Mouse (Mus musculus) adrenal gland, postnatal 36 days (tissue): Measurements from ENCODE around the gene Abcg1. TPM values are rescaled to one million over a fixed set of nuclear protein-coding genes. Genes with fewer than 3 reads are reported as not detected.
A peak's percentile ranks its signal among the peaks of the same experiment; 100 is the strongest.

Experiments
- DNase-seq, 2 experiments: peaks; one replicate each; pipeline ENCODE4 v3.0.0; 2021; ENCODE audit warnings: mixed read lengths in 1 of 2
- long read RNA-seq, 2 experiments: library from polyadenylated mRNA; stranded (forward); transcript quantifications; one replicate each; pipeline ENCODE4 v2.0.0; 2021; ENCODE audit warnings: borderline sequencing depth in 2 of 2
- total RNA-seq, 2 experiments: library from RNA; stranded (reverse); gene quantifications; 2 replicates each; pipeline ENCODE4 v1.2.3; 2021

The Abcg1 gene
- 10 to 100 TPM; 10.0 to 12.7 TPM for total RNA-seq
- long read RNA-seq, experiment 1, full-length matches to known transcripts: 2 of 4 reads
- long read RNA-seq, experiment 1, partial matches to known transcripts: 2 of 4 reads
- long read RNA-seq, experiment 1, other reads (novel, unspliced or antisense): 0 of 4 reads
- long read RNA-seq, experiment 2, full-length matches to known transcripts: 1 of 4 reads
- long read RNA-seq, experiment 2, partial matches to known transcripts: 1 of 4 reads
- long read RNA-seq, experiment 2, other reads (novel, unspliced or antisense): 2 of 4 reads

DNA sequence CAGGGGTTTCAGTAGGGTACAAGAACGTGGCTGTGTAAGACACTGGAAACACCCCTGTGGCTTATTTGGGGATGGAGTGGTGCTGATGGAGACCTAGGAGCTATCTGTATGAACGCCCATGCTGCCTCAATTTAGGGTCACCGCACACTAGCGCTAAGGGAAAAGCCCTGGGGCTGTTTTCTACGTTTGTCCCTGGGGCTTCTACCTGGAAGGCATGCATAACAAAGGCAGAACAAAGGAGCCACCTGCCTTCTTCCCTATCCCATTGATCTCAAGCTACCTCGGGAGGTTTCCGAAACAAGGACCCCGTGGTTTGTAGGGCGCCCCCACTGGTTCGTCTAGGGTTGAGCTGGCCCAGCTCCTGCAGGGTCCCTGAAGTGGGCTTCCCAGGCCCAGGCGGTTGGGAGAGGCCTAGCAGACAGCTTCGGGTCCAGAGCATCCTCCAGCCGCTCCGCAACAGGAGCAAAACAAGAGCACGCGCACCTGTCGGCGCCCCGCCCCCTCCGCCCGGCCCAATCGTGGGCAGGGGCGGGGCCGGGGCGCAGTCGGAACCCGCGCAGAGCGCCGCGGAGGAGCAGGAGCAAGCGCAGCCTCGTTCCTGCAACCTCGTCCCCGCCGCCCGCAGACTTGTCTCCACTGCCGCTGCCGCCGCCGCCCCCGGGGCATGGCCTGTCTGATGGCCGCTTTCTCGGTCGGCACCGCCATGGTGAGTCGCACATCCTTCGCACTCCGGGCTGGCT is at the start of gene Abcg1:
Abcg1 (plus strand) TSS at position 525 of the 740 bp plus-strand sequence.
- peak; percentile 55 to 71 for DNase-seq

DNA sequence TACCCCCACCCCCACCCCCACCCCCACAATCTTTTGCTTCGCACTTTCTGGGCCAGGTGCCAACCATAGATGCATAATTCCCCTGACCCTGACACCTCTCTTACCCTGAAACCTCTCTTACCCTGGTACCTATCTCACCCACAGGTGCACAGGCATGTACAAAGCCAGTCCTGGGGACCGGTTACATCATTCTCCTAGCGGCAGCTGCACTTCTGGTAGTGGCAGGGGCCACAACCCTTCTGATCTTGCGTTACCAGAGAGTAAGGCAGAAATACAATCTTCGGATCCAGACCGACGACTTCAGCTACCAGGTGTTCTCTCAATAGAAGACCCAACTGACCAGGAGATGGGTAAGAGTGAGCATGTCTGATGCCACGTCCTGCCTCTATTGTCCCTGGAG is 49.1 kb upstream of the Abcg1 start:
- no peak for DNase-seq

DNA sequence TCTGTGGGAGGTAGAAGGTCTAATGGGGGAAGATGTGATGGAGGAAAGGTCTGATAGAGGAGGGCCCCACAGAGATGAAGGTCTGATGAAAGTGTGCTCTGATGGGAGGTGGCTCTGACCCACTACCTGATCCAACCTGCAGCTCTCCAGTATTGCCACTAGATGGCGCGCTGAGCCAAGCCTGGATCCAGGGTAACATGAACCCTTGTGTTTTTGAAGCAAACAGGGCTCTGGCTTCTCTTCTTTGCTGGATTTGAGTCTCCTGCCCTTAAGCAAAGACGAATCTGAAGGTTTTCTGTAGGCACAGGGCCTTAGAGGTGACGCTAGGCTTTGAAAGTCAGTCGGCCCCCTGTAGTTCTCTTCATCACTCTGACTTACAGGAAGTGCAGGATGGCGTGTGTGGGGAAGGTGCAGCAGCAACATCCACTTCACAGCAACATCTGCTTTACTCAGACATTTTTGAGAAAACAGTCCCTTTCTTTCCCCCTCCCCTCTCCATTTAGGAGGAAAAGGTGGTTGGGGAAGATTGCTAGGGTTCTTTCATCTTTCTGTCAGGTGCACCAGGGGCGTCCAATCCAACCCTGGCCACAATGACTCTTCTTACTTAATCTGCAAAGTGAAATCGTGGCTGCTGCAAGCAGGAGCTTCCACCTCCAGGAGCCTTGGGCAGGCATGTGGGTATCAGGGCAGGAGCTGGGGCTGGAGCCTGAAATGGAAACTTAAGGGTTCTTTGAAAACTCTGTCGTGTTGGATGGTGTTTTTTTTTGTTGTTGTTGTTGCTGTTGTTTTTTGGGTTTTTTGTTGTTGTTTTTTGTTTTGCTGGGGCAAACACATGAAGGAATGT is 45.7 kb upstream of the Abcg1 start:
- DNase-seq: peak; percentile 25 to 49

DNA sequence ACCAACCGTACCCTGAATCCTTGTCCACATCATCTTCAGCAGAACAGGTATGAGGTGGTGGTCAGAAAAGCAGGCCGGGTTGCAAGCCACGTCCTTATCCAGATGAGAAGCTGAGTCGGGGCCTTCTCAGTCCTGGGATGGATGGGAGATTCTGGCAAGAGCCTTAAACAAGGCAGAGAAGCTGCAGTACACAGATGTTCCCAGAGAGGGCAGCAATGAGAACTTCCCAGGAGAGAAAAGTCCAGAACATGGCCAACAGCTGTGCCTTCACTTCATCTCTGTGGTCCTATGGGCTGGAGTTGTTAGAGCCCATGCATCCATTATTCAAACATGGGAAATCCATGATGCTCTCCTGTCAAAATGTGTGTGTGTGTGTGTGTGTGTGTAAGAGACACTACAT is 39.2 kb upstream of the Abcg1 start:
- DNase-seq: peak; percentile 49 to 59

DNA sequence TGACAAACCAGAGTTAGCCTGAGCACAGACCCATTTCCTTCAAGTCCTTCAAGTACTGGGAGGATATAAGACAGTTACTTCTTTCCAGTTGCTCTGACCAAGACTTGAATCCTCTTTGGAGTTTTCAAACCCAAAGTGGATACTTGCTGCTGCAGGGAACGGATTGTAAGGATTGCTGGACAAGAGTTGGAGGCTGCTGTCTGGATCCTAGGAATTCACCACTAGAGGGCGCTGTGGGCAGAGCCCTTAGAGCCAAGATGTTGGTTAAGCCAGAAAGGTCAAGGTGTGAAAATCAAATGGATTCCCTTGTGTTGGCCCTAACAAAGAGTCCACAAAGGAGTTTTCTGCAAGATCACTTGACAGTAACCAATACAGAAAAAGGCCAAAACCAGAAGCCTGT is 38.0 kb upstream of the Abcg1 start:
- peak; percentile 74 to 76 for DNase-seq

DNA sequence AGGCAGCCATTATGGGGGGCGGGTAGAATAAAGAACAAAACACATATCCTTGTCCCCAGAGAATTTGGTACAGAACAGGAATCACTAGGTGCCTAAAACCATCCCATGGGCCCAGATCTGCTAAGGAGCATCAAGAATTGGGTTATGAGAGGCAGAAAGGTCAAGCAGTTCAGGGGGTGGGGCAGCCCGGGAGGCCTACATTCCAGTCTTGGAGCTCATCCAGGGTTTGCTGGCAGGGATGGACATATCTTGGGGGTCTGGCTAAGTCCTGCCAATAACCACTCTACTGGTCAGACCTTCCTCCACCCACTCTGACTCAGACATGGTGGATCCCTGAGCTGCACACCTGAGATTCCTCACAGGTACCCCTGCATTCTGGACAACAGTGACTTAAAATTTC is 37.4 kb upstream of the Abcg1 start:
- DNase-seq: no peak

DNA sequence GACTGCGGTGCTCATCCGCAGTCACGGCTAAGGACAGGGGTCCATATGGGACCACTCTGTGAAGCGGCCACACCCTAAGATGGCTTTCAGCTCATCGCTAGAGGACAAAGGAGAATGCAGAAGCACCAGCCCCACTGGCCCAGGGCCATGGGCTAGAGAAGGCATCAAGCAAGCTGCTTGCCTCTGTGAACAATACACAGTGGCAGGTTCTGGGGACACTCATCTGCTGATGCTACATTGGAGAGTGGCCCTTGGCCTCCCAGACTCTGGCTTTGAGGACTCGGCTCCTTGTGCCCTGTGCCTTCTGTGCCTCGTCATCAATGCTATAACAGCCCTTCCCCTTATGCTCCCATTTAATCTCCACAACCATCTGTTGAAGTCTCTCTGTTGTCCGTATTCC is 36.2 kb upstream of the Abcg1 start:
- no peak for DNase-seq

DNA sequence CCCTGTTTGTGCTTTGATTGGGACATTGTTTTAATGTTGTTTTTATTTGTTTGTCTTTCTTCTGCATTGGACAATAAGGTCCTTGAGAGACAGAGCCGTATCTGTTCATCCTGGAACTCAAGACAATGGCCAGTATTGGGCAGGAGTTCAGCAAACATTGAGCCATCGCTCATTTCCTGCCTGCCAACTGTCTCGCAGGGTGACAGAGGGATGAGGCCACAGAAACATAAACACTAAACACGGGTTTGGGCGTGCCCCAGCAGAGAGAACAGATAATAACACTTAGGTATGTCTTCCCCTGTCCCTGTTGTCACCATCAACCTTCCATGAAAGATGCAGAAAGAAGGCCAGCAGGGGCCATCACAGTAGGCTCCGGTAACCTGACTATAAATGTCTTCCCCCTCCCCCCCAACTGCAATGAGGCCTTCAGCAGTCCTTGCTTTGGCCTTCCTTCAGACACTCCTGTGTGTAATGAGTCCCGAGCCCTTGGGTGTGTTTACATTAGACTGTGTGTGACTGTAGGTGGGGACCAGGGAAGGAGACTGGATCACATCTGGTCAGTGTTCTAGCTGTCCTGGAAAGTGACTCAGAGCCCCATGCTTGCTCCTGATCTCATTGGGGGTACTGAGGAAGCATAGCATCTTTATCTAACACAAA is 33.2 kb upstream of the Abcg1 start:
- DNase-seq: peak in 1 of 2 experiments; percentile 45

DNA sequence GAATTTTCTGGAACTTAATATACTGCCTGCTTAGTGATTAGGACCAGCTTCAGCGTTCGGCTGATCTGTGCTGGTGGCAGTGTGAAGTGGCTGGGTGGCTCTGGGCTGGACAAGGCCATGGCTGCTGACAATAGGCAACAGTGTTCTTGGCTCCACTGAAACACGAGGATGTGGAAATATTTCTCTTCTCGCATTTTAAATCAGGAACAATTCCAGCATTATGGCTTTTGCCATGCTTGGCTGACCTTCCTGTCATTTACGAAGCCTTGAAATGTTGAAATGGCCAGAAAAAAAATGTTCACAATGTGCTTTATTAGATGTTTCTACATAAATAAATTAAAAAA is 32.7 kb upstream of the Abcg1 start:
- peak in 1 of 2 experiments; percentile 51 for DNase-seq

DNA sequence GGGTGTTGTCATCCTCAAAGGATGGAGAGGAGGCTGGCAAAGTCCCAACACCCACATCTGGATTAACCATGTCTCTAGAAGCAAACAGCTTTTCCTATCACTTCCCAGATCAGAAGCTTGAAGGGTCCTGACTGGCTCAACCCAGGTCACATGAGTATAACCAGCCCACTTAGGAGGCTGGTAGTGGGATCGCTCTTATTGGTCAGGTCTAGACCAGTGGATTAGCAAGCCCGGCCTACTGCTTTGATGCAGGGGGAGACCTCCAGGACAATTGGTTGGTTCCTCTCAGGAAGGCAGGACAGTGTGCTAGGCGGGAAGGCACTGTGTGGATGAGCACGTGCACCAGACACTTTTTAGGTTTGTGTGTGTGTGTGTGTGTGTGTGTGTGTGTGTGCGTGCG is 30.5 kb upstream of the Abcg1 start:
- no peak for DNase-seq

DNA sequence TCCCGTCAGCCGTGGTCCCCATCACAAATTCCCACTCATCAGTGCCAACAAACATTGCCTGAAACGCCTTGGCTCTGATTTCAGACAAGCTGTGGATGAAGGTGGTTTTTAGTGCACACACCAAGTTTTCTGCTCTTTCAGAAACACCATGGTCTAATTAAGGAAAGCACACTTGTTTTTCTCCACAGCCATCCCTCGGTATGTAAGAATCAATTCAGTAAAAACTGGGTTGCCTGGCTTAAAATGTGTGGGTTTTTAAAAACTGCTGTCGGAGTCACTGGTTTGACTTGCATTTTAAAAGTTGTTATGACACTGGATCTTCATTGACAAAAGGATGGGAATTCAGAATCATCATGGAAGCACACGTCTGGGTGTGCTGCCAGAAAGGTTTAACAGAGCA is 29.8 kb upstream of the Abcg1 start:
- DNase-seq: no peak

DNA sequence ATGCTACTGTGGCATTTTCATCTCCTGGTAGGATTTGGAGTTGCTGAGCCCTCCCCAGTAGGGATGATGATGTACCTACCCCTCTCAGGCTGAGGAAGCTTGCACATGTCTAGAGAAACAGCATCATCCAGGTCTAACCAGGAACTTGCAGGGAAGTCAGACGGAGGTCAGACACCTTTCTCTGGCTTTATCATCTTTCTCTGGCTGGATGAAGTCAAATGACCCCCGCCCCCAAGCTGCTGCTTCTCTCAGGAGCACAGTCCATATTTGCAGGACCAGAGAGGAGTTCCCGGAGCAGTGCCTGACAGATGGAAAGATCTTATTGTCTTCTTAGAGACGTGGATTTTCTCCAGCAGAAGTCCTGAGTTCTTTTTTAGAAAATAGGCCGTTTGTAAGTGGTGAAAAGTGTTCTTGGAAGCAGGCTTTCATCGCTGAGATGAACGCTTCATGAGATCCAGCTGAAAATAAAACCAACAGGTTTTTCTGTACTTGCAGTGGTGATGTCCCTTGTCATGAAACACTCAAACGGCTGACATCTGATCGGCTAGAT is 28.6 kb upstream of the Abcg1 start:
- DNase-seq: no peak

DNA sequence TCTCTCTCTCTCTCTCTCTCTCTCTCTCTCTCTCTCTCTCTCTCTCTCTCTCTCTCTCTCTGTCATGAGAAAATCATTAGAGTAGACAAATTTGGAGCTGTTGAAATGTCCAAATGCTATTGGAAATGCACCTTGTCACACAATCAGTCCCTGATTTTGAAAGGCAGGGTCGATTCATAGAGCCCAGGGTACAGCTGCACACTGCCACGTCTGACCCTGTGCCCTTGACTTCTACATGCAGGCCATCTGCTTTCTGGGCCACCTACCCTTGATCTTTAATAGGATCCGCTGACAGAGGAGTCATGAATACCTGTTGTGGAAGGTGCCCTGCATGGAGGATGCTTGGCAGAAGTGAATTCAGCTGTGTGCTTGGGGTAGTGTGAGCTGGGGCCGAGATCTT is 28.1 kb upstream of the Abcg1 start:
- DNase-seq: no peak

DNA sequence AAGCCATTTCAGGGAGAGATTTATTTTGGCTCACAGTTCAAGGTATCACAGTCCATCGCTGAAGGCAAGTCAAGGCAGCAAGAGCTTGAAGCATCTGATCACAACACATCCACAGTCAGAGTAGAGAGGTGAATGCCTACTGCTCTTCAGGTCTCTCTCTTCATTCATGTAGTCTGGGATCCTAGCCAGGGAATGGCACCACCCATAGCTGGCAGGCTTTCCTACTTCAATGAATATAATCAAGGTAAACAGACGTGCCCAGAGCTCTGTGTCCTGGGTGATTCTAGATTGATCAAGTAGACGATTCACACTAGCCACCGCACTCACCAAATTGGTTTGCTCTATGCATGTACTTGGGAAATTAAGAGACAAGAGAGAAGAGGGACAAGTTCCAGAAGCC is 25.1 kb upstream of the Abcg1 start:
- DNase-seq: no peak

DNA sequence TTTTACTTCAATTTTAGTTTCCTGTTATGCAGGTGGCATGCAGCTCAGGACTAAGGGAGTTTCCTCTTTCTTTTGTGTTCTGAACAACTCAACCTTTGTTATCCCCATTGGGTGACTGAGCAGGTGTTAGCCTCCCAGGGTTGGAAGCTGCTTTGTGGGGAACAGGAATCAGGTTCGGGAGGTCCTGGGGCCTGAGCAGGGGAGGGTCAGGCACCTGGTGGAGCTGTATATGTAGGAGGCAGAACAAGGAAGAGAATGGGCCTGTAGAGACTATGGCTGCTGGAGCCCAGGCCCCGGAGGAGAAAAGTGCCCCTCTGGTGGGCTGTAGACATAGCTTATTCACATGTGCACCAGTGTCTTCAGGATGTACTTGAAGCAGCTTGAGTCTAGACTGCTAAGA is 24.2 kb upstream of the Abcg1 start:
- DNase-seq: no peak

DNA sequence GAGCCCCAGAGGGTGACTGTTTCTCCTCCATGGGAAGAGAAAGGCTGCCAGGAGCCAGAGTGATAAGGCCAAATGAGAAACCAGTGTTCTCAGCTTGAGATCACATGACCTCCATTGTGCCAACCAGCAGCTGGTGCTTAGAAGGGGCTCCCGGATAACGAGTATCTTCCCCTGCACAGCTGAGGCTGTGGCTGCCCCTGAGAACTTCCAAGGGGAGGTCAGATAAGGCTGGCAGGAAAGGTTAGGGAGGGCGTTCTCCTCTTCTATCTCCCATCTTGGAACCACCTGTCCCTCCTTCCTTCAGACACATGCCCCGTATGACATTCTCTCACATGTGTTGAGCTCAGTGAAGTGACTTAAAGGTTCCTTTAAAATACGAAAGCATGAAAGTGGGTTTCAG is 23.3 kb upstream of the Abcg1 start:
- DNase-seq: no peak

DNA sequence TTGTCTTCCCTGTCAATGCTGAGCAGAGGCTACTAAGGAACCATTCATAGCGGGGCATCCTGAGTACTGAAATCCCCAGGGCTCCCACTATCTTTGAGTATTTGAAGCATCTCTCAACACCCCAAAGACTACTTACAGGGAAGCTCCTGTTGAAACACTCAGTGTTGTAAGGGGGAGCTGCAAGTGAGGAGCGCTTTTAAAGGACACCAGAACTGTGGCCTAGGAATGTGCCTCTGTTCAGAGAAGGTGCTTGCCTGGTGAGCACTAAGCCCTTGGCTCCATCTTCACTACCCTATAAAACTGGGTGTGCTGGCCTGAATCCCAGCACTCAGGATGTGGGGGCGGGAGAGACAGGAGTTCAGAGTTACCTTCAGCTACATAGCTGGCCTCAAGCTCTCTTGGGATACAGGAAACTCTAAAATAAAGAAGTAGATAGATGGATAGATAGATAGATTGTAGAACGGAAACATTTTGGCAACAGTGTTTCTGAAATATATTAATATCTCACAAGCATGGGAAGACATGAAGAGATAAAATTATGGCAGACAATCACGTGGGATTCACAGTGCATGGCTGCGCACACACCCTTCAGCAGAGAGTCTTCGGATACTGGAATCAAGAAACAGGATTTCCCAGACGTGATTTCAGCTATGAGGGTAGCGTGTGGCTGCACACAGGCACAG is 22.7 kb upstream of the Abcg1 start:
- DNase-seq: no peak

DNA sequence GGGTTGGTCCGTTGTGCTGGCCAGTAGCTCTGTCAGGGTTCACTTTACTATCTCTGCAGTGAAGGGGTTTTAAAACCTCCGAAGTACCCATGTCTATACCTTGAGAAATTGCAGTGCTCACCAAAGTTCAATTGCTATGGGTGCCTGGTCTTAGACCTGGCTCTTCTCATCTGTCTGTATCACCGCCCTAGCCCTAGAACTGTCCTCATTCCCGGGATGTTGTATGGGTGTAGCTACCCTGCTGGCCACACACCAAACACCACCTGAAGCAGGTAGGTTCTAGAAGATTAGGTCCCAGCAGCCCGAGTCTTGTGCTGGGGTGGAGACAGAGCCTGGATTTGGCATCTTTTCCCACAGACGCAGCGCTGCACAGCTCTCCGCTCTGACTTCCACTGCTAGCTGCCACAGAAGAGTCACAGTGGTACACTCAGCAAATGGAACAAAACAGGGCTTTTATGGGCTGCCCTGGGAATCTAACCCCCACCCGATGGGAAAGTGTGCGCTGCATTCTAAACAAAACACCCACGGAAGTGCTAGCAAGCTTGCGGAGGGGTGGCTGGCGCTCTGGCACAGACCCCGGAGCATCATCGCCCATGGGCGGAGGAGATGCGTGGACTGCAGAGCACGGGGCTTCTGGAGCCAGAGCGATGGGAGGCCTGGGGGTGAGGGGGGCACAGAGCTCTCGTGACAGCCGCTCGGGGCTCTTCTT is 21.2 kb upstream of the Abcg1 start:
- no peak for DNase-seq

DNA sequence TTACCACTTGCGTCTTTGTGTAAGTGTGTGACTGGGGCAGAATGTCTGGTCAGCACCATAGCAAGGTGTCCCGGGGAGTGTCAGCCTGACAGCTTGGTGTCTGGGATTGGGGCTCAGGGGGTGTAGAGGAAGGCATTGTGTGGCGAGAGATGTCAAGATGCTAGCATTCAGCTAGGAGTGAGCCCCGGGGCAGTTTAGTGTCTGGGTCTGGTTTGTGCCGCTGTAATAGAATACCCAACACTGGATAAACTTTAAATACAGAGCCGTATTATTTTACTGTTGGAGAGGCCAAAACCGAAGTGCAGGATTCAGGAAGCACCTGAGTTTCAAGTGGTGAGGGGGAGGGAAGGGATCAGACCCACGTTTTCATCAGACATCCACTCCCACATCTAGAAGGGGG is 20.1 kb upstream of the Abcg1 start:
- no peak for DNase-seq

DNA sequence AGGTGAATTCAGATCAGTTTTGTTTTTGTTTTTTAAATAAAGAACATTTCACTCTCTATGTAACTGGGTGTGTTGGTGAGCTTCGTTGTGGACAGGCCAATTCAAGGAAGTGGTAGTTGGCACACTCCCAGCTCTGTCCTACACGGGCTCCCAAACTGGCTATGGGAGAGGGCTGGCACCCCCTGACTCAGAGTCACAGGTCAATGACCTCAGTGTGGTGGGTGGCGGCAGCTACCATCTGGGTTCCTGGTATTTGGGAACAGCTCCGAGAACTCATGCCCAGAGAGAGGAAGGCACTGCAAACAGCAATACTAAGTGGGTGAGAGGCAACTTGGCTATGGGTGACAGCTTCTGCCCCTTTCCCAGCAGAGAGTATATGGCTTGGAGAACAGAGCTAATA is 19.1 kb upstream of the Abcg1 start:
- DNase-seq: peak; percentile 28 to 62

DNA sequence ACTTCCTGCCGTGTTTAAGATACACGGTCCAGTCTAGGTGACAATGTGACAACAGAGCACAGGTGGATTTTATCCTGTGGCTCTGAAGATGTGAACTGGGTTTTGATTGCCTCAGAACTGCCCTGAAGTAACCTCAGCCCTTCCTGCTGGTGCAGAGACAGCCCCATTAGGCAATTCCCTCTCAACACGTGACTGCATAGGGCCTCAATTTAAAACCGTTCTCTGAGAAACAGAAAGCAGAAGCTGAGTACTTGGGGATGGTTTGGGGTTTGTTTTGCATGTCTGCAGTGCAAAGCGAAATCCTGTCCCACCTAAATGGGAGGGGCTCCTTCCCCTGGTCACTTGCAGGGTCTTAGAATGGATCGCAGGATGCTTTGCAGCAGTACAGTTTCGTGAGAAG is 17.8 kb upstream of the Abcg1 start:
- peak; percentile 20 to 45 for DNase-seq
